Mouse (Mus musculus) thymus, postnatal 36 days (tissue): ENCODE data around the gene Psmb5.
A peak's percentile ranks its signal among the peaks of the same experiment; 100 is the strongest.

Experiments used
- DNase-seq, 2 experiments: peaks; one replicate each; pipeline ENCODE4 v3.0.0; 2022; ENCODE audit warnings: mixed read lengths in 2 of 2

The Psmb5 gene

DNA sequence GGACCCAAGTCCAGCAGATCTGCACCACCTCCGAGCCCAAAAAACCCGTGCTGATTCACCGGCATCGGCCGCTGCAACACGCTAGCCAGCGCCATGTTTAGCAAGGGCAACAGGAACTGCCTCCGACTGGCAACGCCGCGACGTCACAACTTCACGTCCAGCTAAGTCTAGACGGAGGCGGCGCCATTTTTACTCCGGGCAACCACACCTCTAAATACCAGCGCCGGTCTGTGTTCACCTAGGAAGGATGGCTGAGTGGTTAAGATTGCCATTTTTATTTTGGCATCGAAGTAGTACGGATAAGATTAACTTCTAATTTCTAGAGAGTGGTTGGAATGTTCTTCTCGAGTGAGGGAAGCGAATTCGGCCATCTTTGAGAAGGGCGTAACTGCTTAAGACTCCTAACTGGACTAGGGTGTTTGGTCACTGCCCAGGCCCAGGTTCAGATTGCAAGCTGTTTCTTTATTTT lies at the start of gene Psmb5:
Gene Psmb5, minus strand, starts transcription at position 126 of the 469 bp plus-strand sequence.
- peak; percentile 85 to 86 for DNase-seq

DNA sequence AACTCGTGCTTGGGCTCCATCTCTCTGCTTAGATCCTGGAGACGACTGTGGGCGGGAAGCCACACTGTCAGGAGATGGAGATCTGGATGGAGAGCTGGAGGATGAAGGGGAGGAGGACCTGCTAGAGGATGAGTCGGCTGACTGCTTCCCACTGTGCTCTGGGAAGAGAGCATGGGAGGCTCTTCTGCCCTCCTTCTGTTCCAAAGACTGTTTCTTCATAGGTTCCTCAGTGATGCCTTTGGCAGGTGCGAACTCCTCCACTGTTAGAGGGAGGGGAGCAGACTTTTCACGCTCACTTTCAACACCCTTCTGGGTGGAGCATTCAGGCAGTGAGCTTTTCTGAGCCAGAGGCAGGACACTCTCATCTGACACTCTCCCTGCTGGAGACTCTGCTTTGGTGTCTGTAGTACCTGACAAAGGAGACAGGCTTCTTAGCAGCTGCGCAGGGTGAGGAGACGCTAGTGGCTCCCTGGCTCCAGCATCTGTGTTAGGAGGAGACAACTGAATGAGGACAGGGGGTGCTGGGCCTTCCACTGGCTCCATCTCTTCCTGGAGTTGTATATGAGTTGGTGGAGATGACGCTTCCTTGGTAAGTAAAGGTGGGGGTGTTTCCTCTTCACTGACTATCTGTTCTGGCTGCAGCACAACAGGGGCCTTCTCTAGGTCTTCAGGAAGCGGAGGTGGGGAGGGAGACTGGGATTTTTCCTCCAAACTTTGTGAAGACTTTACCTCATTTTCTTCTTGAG lies 46.8 kb upstream of the Psmb5 start:
- DNase-seq, result no peak

DNA sequence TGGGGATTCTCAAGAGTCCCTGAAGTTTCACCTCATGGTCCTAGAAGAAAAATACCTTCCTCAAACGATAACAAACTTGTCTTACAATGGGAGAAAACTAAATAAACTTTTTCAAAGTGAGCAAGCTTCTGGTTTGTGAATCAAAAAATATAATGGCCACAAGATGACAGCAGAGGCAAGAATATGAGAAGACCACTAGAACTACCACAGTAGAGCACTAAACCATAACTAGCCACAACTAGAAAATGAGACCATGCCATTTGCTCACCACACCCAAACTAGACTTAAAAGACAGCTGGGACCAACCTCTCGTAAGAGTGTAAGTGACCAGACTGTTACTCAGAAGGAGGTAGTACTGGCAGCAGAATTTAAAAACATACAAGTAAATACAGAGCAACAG lies 42.2 kb upstream of the Psmb5 start:
- no peak for DNase-seq

DNA sequence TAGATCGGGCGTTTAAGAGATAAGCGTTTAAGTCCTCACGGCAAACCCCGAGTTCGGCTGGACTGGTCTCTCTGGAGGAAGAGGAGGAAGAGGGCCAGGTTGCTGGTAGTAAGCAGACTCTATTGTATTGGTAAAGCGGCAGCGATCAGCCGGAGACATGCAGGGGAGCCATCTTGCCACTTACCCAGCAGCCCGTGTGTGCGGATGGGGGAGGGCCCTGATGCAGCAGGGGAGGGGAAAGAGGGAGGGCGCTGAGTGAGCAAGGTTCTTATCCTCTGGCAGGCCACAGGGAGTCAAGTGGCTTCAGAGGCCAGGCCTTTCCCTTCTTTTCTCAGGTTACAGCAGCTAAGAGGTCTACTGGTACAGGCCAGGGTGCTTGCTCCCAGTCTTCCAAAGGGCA lies 35.7 kb upstream of the Psmb5 start:
- peak; percentile 82 to 87 for DNase-seq

DNA sequence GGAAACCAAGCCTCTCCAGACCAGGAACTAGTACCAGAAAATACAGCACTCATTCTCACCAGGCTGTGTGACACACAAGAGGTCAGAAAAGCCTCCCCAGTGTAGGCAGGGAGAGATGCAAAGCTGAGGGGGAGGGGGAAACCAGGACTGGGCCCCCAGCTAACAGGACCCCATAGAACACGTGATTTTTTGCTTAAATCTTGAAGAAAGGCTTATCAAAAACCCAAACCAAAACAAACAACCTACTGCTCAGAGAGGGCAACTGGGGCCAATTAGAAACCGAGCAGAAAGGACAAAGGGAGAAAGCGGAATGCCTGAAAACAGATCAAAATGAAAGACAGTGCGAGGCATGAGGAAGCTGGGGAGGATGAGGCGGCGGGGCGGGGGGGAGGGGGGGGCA lies 35.0 kb upstream of the Psmb5 start:
- no peak for DNase-seq

GRCm38 (mm10) chr14:54651556-54651955 lies 33.7 kb upstream of the Psmb5 start:
- DNase-seq, result no peak

- DNase-seq, result peak; percentile 82 to 84
Observed at GRCm38 (mm10) chr14:54650621-54651454, 33.0 kb upstream of the Psmb5 start.

DNA sequence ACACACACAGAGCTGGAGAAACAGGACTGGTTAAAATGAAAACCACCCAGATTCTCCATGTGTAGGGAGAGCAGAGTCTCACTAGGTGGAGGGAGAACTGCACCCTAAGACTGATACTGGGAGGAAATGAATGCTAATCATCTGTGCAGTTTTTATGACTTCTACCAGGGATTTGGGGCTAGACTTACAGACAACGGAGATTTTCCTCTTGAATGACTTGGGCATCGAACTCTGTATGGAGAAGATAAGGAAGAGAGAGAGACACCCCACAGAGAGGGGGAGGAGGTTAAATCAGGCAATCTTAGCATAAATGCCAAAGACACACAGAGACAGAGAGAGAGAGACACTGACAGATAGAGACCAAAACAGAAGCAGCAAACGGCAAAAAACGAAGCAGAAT lies 30.1 kb upstream of the Psmb5 start:
- no peak for DNase-seq

DNA sequence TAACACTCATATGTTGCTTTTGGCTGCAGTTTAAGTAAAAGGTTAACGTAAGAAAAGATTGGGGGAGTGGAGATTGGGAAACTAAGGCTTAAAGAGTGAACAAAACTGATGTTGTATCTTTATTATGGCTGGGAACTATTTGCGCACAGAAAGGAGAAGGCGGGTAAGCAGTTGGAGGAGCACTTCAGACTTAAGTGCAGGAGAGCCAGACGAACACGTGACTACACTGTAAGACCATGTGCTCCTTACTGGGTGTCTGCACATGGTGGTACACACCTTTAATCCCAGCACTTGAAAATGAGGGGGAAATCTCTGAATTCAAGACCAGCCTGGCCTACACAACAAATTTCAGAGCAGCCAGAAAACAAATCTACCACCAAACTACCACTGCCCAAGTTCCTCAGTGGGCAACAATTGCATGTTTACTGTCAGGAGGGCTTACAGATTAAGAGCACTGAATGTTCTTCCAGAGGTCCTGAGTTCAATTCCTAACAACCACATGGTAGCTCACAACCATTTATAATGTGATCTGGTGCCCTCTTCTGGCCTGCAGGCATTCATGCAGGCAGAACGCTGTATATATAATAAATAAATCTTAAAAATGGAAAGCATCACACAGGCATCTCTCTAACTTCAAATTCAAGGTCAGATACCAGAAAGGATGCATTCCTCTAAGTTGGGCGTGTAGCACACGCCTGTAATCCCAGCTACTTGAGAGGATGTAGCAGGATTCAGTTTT lies 29.2 kb upstream of the Psmb5 start:
- DNase-seq, result no peak

DNA sequence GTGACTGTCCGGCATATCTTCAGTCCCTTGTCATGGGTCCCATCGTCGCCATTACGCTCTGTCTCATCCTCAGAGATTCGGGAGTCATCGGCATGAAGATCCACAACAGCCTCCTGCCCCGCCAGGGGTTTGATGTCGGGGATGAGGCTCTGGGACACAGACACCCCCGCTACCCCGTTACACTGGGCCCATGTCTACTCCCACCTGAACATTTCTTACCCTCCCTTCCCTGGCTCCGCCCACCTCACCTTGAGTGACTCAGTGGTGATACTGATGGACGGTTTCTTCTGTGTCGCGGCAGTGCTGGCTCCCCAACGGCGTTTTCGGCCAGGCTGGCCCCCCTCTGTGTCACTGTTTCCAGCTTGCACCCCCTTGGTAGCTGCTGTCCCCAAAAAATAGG lies 28.6 kb upstream of the Psmb5 start:
- DNase-seq, result peak in 1 of 2 experiments; percentile 34

GRCm38 (mm10) chr14:54644294-54644693 lies 26.5 kb upstream of the Psmb5 start:
- DNase-seq, result no peak

DNA sequence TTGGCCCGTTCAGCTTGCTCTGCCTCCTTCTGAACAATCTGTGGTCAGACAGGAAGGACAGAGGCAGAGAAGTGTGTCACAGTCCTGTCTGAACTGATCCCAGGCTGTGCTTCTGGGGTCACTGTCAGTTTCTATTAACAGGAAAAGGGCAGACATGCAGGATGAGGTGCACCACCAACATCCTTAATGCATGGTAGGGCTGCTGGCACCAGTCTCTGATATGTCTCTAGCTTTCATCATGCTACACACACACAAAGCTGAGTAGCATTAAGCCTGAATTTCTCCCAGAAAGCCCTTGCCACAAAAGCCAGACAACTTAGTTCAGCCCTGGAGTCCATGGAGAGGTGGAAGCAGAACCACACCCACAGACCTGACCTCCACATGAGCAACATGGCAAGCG lies 25.2 kb upstream of the Psmb5 start:
- no peak for DNase-seq

GRCm38 (mm10) chr14:54642224-54642944 lies 24.6 kb upstream of the Psmb5 start:
- no peak for DNase-seq

GRCm38 (mm10) chr14:54641305-54641969 lies 23.6 kb upstream of the Psmb5 start, which contains the start of gene Cdh24:
Gene Cdh24 (minus strand): TSS chr14:54641364.
- DNase-seq, result peak; percentile 94 to 95

- no peak for DNase-seq
Observed at GRCm38 (mm10) chr14:54640946-54641304, 23.1 kb upstream of the Psmb5 start, which contains the start of gene Gm17606. Gene Gm17606 (plus strand): TSS chr14:54640952.

GRCm38 (mm10) chr14:54640121-54640520 lies 22.3 kb upstream of the Psmb5 start:
- DNase-seq, result no peak

- no peak for DNase-seq
Observed at GRCm38 (mm10) chr14:54638210-54638609, 20.4 kb upstream of the Psmb5 start.

- peak; percentile 46 to 52 for DNase-seq
Observed at GRCm38 (mm10) chr14:54636954-54637353, 19.1 kb upstream of the Psmb5 start.

GRCm38 (mm10) chr14:54634182-54634581 lies 16.4 kb upstream of the Psmb5 start:
- DNase-seq, result no peak

DNA sequence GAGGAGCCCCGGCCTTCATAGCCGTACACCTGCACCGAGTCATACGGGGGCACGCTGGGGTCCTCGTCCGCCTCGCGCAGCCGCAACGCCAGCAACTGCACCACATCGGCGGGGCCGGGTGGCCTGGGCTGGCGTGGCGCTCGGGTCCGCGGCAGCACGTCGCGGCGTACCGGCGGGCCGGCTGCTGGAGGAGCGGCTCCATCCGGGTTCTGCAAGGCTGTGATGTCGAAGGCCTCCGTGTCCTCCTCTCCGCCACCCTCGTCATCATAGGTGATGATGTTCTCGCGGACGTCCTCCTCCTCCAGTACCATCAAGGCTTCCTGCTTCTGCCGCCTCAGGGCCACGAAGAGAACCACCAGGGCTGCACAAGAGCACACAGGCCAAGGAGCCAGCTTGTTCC lies 14.4 kb upstream of the Psmb5 start:
- no peak for DNase-seq

DNA sequence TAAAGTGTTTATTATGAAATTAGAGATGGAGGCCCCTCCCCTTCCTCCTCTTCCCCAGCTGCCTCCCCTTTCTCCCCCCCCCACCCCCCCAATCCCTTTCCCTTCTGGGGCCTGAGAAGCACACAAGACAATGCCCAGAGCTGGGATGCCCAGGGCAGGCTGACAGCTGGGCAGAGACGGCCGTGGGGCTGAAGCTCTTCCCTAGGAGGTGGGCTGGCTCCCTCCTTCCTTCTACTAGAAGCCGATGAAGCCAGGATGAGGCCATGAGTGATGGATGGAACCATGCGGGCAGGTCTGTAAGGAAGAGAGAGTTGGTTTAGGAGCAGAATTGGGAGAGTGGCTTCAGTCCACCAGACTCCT lies 13.4 kb upstream of the Psmb5 start:
- DNase-seq, result no peak
